Mouse (Mus musculus) thymus, adult 2 months (tissue): Measurements from ENCODE around the gene Cntn3. TPM values are rescaled to one million over a fixed set of nuclear protein-coding genes. Genes with fewer than 3 reads are reported as not detected.

Experiments used
- DNase-seq: peaks from one replicate; pipeline ENCODE4 v3.0.0; 2021
- H3K27ac ChIP-seq: fragments of 200-500 bp; 2 replicates; pipeline ENCODE4 v1.5.1; 2012; ENCODE audit warnings: low read length, control low read depth; ENCODE audit not compliant: control insufficient read depth, insufficient read depth
- H3K27me3 ChIP-seq: fragments of 200-500 bp; 2 replicates; pipeline ENCODE4 v1.6.1; 2012; ENCODE audit warnings: mild to moderate bottlenecking, low read length, moderate library complexity, mixed read lengths; ENCODE audit not compliant: control insufficient read depth, insufficient read depth
- H3K36me3 ChIP-seq: fragments of 200-500 bp; 2 replicates; pipeline ENCODE4 v1.6.1; 2012; ENCODE audit warnings: mild to moderate bottlenecking, low read length, moderate library complexity; ENCODE audit not compliant: control insufficient read depth, insufficient read depth
- H3K4me1 ChIP-seq: fragments of 200-500 bp; replicated peaks from 2 replicates; pipeline ENCODE4 v1.6.1; 2012; ENCODE audit warnings: low read length; ENCODE audit not compliant: control insufficient read depth, insufficient read depth
- H3K4me3 ChIP-seq: fragments of 200-500 bp; 2 replicates; pipeline ENCODE4 v1.5.1; 2012; ENCODE audit warnings: mild to moderate bottlenecking, low read length, control low read depth, moderate library complexity; ENCODE audit not compliant: control insufficient read depth, insufficient read depth
- CTCF ChIP-seq: fragments of 200-500 bp; IDR thresholded peaks from 2 replicates; pipeline ENCODE4 v1.5.1; 2012; ENCODE audit warnings: mild to moderate bottlenecking, control low read depth, low read length, moderate library complexity, borderline replicate concordance; ENCODE audit not compliant: control insufficient read depth, poor library complexity, insufficient read depth; ENCODE audit errors: extremely low read depth
- POLR2A ChIP-seq: fragments of 200-500 bp; IDR thresholded peaks from 2 replicates; pipeline ENCODE4 v1.6.1; 2012; ENCODE audit warnings: mild to moderate bottlenecking, low read length, control low read depth, moderate library complexity; ENCODE audit not compliant: control insufficient read depth, poor library complexity, insufficient read depth; ENCODE audit errors: extremely low read depth
- WGBS: fragments of 180-500 bp; shearing (Covaris S2); methylation state at CpG from one replicate; pipeline ENCODE4 v1.1.7; 2018; 5-methylcytosine and 5-hydroxymethylcytosine counted together
- polyA plus RNA-seq: library from polyadenylated mRNA; depleted of rRNA; stranded (reverse); fragments of >200 nt; gene quantifications from 2 replicates; pipeline ENCODE4 v1.2.3, GENCODE M21; 2012

Gene Cntn3
- polyA plus RNA-seq, 1 experiment: not detected

GRCm38 (mm10) chr6:102282889-102283288, 290.0 kb downstream of the Cntn3 start:
- Histone ChIP-seq H3K36me3 (no peaks in the 10 kb centered on the region), H3K27me3 (no peaks in the 10 kb centered on the region), H3K4me3 (no peak overlapping the region), H3K4me1 (no peaks in the 10 kb centered on the region), H3K27ac (no peak overlapping the region)
- DNase-seq: no peak
- WGBS: 82% methylated on average over 2 of the region's 2 CpGs
- TF ChIP-seq CTCF: no peak
- no peak for TF ChIP-seq POLR2A

- Histone ChIP-seq H3K27me3 (no peaks in the 10 kb centered on the region), H3K27ac (no peak overlapping the region), H3K4me1 (no peaks in the 10 kb centered on the region), H3K36me3 (no peaks in the 10 kb centered on the region), H3K4me3 (no peak overlapping the region)
- no peak for DNase-seq
- TF ChIP-seq POLR2A: no peak
- TF ChIP-seq CTCF: no peak
- WGBS: 5% methylated on average over 1 of the region's 1 CpGs
These were observed 341.9 kb downstream of the Cntn3 start for GRCm38 (mm10) chr6:102231015-102231414.

- no peak overlapping the region for H3K27ac ChIP-seq
- no peak for DNase-seq
- TF ChIP-seq CTCF (no peak), POLR2A (no peak)
- no peaks in the 10 kb centered on the region for H3K36me3 ChIP-seq
- no peaks in the 10 kb centered on the region for H3K27me3 ChIP-seq
- no peaks in the 10 kb centered on the region for H3K4me1 ChIP-seq
- WGBS: 69% methylated on average over 1 of the region's 1 CpGs
- H3K4me3 ChIP-seq: no peak overlapping the region
These were observed 386.6 kb downstream of the Cntn3 start for GRCm38 (mm10) chr6:102186316-102186715.

GRCm38 (mm10) chr6:102170913-102171312, 402.0 kb downstream of the Cntn3 start:
- no peaks in the 10 kb centered on the region for H3K27me3 ChIP-seq
- TF ChIP-seq CTCF: no peak
- no peak for TF ChIP-seq POLR2A
- no peak overlapping the region for H3K4me3 ChIP-seq
- WGBS: 27% methylated on average over 6 of the region's 6 CpGs
- no peaks in the 10 kb centered on the region for H3K4me1 ChIP-seq
- DNase-seq: no peak
- no peaks in the 10 kb centered on the region for H3K36me3 ChIP-seq
- H3K27ac ChIP-seq: no peak overlapping the region

GRCm38 (mm10) chr6:102161186-102161585, 411.7 kb downstream of the Cntn3 start:
- Histone ChIP-seq H3K27ac (no peak overlapping the region), H3K27me3 (no peaks in the 10 kb centered on the region), H3K36me3 (no peaks in the 10 kb centered on the region), H3K4me3 (no peak overlapping the region), H3K4me1 (no peaks in the 10 kb centered on the region)
- TF ChIP-seq POLR2A: no peak
- TF ChIP-seq CTCF: no peak
- 89% methylated on average over 3 of the region's 3 CpGs for WGBS
- DNase-seq: no peak

- TF ChIP-seq POLR2A (no peak), CTCF (no peak)
- no peaks in the 10 kb centered on the region for H3K36me3 ChIP-seq
- no peak overlapping the region for H3K27ac ChIP-seq
- no peak for DNase-seq
- no peaks in the 10 kb centered on the region for H3K27me3 ChIP-seq
- no peak overlapping the region for H3K4me3 ChIP-seq
- WGBS: 98% methylated on average over 4 of the region's 4 CpGs
- H3K4me1 ChIP-seq: no peaks in the 10 kb centered on the region
These were observed 451.2 kb downstream of the Cntn3 start for GRCm38 (mm10) chr6:102121676-102122075.

GRCm38 (mm10) chr6:102120003-102120402, 452.9 kb downstream of the Cntn3 start:
- no peaks in the 10 kb centered on the region for H3K27me3 ChIP-seq
- 88% methylated on average over 2 of the region's 2 CpGs for WGBS
- H3K27ac ChIP-seq: no peak overlapping the region

More at GRCm38 (mm10) chr6:102120003-102120402, 452.9 kb downstream of the Cntn3 start:
- no peak for DNase-seq
- Histone ChIP-seq H3K4me1 (no peaks in the 10 kb centered on the region), H3K36me3 (no peaks in the 10 kb centered on the region), H3K4me3 (no peak overlapping the region)
- TF ChIP-seq POLR2A (no peak), CTCF (no peak)
